Mouse (Mus musculus) mouse trophoblast stem cell (cell line): ENCODE results near the gene Fam71a.

Source experiments
- in situ Hi-C, 2 experiments: fragments of 300-500 bp; cut with MseI, MboI; formaldehyde crosslinking; loops; 2 replicates in 1 of 2; 3 replicates in 1 of 2; pipeline ENCODE4 v1.15.1; 2025

Gene Fam71a

DNA sequence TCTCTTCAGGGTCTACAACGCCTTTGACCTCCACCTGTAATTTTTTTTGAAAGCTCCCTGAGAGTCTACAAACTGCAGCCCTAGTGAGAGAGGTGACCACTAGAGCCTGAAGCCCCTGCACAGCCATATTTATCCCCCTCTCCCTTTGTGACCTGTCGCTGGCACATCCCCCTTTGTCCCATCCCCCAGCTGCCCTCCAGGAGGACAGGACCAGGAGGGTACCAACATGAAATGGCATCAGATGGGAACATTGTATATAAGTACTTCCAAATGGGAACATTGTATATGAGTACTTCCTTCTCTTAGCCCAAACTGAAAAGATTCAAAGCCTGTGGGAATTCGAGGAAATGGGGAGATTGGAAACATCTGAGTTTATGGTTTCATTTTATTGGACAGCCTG is at the start of gene Fam71a:
Fam71a (minus strand) TSS at position 101 of the 400 bp plus-strand sequence.
- in situ Hi-C loops = no loop called here

DNA sequence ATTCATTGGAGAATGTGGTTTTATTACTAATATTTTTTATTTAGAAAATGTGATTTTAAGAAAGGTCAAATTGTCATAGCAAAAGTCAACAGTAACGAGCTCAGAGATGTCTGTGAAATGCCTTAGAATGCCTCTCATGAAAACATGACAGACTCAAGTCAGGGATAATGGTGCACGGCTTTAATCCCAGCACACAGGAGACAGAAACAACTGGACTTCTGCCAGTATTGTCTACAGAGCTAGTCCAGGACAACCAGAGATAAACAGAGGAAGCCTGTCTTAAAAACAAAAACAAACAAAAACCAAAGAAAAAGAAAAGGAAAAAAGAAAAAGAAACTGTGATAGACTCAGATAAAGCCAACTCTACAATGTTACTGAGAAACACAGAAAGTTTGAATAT is 46.5 kb upstream of the Fam71a start:
- in situ Hi-C loops = no loop called here

DNA sequence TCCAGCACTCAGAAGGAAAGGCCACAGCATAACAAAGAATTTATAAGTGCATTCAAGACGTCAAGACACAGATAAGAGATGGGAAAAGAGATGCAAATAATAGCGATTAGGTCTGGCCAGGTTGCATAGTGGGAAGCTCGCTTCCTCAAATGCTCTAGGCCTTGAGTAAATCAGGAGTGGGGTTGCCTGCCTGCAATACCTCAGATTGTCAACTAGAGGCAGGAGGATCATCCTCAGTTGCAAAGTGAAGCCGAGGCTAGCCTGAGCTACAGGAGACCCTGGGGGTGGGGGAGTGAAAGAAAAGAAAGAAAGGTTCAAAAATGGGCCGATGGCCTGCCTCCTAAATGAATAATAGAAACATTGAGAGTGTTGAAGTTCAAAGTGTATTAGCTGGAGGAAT is 41.2 kb upstream of the Fam71a start:
- in situ Hi-C loops = no loop called here

DNA sequence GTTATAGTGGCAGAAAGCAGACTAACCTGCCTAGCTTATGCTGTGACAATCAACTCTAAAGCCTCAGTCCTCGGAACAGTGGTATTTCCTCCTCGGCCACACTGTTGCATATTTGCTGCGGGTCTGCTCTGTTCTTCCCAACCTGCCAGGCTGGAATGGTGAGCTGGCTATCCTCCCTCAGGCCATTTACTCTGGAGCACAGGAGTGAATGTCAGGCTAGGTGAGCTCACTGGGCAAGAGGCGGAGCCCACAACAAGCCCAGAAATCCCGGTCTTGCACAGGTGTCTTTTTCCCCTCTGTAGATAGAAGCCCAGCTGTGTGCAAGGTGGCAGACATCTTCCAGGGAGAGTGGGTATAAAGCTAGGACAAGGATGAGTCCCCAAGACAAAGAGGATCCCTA is 40.3 kb upstream of the Fam71a start:
- in situ Hi-C loops = no loop called here

DNA sequence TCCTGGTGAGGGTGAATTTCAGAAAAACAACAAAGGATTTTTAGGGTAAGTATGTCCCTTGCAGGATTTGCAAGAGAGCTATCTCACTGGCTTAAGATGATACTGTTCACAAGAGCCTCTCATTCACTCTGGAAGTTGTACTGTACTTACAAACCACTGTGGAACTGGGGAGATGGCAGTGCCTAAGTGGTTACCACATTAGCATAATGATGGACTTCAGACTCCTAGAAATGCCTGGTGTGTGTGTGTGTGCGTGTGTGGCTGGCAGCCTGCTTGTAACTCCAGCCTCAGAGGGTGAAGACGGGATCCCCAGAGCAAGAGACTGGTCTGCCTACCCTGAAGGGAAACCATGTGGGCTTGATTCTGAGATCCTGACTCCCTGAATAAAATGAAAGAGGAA is 38.9 kb upstream of the Fam71a start:
- in situ Hi-C loops = no loop called here

DNA sequence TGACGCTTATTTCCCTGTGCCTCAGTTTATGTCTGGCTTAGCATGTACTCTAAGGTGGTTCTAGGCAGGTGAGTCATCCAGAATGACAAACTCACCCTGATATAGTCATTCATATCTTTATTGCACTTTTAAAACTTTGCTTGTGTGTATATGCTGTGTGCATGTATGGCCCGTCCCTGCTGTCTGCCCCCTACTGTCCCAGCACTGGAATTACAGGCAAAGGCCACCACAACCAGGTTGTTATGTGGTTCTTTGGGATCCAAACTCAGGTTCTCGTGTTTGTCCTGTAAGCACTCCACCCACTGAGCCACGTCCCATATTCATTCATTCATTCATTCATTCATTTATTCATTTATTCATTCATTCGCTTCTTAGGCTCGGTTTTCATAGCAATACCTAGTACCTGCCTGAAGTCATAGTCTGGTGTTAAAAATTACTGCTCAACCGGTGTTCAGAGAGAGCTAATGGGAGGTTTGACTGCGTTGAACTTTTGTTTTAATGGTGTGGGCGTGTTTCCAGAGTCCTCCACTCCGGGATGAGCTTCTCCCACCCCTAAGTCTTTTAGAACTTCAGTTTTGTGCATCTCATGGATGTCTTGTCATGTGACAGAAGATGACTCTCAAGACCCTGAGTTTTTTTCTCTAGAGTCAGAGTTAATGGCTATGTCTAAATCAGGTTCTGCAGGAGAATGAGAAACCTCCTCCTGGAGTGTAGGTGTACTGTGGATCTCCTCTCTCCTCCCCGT is 37.8 kb upstream of the Fam71a start:
- in situ Hi-C loops = no loop called here

DNA sequence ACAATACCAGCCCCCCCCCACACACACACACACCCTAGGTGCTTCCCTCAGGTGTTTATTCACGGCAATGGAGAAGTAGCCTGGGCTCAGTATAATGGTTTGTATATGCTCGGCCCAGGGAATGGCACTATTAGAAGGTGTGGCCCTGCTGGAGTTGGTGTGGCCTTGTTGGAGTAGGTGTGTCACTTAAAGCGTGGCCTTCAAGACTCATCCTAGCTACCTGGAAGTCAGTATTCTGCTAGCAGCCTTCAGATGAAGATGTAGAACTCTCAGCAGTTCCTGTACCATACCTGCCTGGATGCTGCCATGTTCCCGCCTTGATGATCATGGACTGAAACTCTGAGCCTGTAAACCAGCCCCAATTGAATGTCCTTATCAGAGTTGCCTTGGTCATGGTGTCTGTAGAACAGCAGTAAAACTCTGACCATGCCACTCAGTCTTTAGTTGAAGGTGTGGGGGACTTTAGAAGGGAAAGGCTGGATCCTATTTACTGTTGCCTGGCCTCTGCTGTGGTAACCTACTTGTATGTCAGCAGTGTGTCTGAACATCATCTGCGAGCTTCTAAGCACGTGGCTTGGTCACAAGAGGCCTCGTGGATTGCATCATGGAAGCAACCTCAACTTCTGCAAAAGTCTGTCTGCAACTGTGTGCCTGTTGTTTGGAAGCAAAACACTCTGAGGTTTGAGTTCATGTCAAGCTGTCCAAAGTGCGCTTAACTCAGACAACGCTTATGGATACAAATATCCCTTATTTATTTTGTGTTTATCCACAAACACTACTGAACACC is 36.4 kb upstream of the Fam71a start:
- in situ Hi-C loops = no loop called here

DNA sequence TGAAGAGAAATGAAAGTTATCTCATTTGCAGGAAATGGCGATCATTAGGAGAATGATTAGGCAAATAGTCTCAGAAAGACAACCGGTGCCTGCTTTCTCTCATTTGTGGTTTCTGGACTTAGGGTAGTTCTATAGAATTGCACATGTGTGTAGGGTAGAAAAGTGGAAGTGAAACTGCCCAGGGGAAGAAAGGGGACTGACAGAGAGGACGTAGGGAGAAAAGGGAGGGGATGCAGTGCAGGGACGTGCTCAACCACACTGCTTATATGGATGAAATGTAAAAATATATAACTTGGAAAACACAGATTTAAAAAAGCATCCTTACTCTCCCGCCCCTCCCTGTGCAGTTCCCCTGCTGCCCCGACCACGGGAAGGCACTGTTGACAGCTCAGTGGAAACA is 33.3 kb upstream of the Fam71a start:
- in situ Hi-C loops = no loop called here

DNA sequence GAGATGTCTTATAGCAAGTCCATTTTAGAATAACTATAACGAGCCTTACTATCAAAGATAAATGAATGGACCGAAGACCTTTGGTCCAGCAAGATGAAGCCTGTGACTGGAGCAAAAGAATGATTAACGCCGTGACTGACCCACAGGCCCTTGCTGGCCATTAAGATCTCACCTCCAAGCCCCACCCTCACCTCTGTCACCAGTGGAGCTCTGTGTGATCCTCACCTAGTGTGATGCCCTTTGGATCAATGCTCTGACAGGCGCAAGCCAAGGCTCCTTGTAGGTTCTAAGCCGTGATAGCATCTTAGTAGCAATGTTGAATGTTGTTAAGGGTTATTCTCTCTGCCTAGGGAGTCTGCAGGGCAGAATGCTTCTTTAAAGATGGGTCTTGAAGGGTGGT is 31.4 kb upstream of the Fam71a start:
- in situ Hi-C loops = no loop called here

DNA sequence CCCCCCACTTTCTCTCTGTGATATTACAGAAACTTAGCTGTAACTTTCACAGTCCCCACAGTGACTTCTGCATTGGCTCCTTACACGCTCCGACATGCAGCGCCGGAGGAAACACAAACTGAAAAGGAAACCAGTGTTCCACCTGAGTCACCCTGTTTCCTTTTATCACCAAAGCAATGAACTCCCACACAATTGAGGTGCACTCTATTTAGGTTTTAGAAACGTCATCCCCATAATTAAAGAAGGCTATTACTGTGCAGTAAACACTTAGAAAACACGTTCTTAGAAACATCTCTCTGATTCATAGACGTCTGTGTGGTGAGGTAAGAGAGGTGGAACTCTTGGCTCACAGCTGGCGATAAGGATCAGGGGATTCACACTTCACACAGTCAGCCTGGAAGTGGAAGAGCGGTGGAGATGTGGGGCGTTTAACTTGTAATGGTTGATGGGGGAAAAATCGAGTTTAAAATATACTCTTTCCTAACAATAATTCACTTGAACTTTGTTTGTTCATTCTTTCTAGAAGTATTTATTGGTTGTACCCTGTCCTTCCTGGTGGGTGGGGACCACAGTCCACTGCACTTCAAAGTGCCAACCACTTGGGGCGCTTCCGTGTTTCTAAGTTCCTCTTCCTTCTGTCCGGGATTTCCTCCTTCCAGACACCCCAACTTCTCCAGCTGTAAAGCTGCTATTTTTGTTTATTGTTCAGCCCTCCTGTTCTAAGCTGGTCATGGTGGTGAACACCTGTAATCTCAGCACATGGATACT is 29.2 kb upstream of the Fam71a start:
- in situ Hi-C loops = no loop called here

DNA sequence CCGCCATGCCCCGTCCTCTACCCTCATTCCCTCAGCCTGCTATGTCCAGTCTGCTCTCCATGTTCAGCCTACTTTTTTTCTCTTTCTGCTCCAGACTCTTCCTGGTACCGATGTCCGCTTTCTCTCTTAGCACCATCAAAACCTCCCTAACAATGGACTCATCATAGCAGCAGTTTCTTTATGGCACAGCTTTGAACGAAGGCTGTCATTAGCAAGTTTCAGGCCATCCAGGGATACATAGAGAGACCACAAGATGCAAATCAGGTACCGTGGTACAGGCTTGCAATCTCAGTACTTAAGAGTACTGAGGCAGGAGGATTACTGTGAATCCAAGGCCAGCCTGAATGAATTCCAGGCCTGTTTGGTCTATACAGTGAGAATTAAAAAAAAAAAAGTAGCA is 28.1 kb upstream of the Fam71a start:
- in situ Hi-C loops = no loop called here

DNA sequence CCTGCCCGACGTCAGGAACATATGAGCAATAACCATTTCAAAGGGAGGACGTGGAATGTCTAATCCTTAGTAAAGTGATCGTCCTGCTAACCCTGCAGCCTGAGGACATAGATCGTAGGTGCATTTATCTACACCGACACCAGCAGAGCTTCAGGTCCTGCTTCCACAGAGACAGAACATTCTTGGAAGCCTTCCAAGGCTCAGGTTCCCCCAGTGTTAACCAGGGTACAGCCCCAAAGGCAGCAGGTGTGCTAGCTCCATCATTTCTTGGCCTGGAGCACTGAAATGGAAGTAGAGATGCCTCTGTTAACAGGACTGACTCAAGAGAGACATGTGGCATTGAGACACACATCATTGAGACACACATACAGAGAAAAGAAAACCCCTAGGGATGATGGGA is 27.6 kb upstream of the Fam71a start:
- in situ Hi-C loops = no loop called here

DNA sequence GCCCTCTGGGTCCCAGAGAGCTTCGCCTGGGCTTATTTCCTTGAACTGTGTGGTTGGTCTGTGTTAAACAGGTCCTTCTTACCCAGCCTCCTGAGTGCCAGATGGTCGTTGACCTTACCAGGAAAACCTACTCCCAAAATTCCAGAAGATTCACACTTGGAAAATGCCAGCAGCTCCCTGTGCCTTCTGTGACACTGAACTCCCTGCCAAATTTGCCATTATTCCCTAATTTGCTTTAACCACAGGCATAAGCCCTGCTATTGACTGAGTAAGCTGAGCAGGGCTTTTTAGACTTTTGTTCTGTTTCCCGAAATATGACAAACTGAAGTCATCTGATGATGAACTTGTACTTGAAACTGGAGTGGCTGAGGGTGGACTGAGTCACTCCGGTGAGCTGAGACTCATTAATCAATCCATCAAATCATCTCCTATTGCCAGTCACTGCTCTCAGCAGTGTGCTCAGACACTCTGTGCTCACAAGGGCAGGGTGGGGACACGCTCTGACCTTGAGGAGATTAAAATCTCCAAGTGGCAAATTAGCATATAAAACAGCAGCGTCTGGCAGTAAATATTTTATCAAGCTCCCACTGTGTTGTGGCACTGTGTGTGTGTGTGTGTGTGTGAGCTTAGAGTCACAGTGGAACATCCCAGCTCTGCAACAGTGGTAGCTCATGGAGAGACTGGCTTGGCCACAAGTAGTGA is 25.2 kb upstream of the Fam71a start:
- in situ Hi-C loops = no loop called here

DNA sequence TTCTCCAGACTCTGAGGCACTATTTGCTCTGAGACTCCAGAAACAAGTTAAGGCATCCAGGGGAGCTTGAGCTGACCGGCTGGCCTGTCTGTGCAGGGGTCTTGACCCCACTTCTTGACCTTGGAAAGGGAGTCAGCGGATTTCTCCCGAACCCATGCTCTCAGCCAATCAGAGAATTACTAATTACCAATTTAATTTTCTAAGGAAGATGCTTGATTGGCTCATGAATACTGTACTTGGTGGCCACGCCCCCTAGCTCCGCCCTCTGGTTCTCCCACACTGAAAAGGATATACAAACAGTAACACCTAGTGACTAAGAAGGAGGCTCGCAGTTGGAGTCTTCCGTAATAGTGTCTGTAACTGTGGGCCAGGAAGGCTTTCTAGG is 21.8 kb upstream of the Fam71a start:
- in situ Hi-C loops = no loop called here

DNA sequence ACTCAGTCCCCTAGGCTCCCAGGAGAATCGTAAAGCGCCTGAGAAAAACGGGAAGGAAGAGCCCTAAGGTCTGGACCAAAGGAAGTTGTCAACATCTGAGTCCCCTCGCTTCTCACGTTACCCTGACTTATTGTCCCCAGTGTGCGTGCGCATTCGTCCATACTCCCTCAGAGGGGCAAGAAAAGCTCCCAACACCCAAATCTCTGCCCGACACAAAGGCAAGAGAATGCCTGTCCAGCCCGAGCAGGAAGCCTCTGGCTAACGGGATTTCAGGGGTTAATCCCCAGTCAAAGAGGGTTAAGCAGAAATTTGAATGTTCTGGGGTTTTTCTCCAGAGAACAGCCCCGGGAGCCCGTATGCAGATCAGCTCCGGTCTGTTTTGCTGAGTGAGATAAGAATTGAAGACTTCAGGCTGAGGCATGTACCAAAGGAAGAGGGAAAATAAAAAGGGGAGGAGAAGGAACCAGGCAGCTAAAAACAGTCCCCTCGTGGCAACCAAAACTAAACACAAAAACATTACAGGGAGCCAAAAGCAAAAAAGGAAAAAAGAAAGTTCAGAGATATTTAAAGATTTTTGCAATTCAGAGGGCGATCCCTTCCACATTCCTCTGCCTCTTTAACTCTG is 21.3 kb upstream of the Fam71a start:
- in situ Hi-C loops = no loop called here

DNA sequence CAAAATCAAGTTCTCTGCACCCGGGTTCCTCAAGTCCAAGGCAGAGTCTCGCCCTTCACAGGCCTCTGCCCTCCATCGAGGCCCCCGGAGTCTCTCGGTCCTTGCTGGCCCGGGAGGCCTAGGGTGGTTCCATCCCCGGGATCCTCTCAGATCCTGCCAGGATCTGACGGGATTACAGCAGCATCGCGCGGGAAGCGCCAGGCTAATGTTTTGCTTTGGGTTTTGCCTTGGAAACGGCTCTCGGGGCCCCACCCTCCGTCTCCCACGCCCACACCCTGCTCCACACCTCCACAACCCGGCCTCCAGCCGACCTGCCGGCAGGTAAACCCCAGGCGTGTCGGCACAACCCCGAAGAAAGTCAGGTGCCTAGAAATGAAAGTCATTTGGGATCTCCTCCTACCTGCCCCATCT is 20.2 kb upstream of the Fam71a start:
- in situ Hi-C loops = no loop called here

DNA sequence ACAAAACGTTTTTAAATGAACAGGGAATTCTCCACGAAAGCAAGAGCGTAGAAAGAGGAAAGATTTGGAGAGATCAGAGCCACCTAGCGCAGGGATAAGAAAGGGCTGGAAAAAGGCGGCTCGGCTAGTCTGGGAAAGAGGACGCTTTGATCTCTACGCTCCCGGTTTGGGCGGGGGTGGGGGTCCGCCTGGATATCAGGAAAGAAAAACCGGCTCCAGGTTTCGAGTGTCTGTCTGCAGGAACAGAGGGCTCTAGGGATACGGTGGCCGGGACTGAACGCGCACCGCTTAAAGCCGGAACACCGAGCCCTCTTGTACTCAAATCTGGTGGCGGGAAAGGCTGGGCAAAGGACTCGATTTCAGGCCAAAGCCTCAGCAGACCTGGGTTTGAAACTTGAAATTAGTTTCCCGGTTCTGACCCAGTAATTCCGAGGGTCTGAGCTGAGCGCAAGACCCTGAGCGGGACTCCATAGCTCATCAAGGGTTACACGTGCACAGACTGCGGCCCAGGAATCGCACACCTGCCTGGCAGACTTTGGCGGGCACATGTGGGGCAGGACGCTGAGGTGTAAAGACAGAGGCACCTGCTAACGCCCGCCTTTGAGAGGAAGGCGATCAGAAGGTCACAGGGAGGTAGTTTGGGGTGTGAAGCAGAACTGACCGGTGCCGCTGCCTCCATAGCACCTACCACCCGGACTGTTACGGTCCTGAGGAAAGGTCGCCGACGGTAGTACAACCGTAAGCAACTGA is 19.6 kb upstream of the Fam71a start:
- in situ Hi-C loops = no loop called here

DNA sequence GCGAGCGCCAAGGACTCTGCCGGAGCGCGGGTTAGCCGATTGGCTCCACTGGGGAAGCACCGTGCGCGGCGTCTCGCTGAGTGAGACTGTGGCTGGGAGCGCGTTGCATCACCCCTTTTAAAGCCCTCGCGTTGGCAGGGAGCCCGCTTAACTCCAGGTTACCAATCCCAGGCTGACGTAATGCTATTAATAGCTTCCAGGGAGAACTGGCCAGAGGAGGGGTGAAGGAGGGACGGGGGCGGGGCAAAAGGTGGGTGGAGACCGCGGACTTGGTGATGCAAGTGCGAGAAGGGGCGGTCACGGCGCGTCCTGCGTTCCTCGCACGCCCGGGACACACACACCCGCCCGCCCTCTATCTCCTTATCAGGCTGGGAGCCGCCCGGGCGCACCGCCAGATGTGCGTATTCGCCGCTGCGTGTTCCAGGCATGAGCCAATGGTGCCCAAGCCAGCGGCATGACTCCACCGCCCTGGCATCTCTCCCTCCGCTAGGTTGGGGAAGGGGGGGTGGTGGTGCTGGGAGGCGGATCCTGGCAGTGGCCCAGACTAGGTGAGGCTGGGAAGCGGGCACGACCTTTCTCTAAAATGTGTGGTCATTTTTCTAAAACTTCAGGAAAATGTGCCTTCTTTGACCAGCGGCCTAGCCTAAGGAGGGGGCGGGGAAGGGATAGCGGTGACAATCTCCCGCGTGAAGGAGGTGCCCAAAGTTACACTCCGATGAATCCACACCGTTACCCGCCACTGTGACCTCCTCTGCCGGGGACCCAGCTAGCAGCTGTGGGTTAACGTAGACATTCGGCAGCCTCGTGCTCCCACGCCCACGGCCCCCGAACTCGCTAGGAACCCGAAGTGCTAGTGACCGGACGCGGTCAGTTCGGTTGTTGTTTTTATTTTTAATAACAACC is 18.8 kb upstream of the Fam71a start:
- in situ Hi-C loops = no loop called here

DNA sequence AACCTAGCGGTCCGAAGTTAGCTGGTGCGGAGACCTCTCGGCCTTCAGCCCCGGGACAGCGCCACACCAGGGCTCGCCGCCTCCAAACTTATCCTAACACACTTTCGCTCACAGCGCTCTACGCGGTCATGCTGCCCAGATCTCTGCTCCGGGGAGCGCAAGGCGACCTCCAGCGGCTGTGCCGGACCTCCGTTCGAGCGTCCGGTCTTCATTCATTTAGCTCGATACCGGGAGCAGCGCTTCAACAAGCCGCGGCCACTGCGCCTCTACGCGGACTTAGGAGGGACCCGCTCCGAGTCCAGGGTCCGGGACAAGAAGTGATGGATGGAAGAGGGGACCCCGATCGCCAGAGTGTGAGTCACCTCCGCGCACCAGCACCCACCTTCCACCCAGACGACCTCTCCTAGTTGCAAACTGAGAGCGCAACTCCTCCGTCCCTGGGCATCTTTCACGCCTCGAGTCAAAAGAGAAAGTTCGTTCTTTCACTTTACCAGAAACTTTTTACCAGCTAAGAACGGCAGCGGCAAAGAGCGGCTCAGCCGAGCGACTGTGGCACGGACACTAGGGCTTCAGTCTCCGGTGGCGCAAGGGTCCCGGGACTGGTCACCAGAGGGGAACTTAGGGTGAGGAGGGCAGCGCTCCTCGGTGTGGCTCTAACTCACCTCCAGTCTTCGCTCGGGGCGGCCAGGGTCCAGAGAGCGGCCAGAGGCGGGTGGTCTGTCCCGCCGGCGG is 18.0 kb upstream of the Fam71a start:
- in situ Hi-C loops = no loop called here
